Mouse (Mus musculus): ENCODE measurements around the gene Nlrp6.
"Not testable (repeated sequence)": the region's sequence is repeated elsewhere in the genome, so short reads cannot be mapped to it uniquely, and the experiment has no call there.

The Nlrp6 gene

DNA sequence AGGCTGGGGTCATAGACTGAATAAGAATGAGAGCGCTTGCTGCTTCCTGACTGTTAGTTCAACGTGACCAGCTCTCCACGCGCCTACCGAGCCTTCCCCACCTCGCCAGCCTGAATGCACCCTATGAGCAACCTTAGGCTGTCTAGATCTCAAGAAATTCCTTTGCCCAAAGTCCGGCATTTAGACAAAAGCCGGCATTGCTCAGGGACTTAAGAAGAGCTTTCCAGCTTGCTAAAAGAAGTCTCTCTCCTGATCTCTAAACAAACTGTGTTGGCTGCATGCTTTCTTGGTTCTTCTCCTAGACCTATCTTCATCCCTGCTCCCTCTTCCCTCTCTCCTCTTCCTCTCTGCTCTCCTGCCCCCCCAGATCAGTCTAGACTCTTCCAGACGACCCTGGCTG lies 54.2 kb downstream of the Nlrp6 start:
- DNase-seq (ENCODE audit: low spot score) = no peak

DNA sequence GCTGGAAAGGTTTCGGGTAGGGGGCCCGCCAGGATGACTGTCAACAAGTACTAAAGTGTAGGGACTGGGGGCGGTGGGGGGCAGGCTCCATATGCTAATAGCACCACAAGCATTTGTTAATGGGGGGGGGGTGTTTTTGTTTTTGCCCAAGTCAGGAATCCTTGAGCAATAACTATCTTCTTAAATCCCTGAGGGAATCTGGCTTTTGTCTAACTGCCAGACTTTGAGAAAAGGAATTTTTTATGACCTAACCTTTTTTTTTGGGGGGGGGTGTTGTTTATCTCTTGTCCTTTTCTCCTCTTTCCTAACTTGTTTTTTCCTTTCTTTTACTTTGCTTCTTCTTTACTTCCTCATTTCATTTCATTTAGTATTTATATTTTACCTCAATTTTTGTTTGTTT lies 54.8 kb downstream of the Nlrp6 start:
- DNase-seq (ENCODE audit: low spot score) = no peak

DNA sequence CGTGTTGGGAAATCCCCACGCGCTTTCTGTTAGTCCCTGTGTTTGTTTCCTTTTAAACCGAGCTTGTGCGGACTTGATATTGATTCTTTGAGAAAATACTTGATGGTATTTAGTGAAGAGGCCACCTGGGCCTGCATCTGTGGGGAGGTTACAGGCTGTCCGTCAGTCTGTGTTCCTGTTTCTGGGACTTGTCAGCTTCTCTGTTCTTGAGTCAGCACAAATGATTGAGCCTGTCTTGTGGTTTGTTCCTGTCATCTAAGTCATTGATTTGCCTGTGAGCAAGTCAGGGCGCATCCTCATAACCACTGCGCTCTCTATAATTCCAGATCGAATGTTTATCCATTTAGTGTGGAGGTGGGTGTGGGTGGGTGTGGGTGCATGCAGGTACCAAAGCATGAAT lies 56.0 kb downstream of the Nlrp6 start:
- not testable (repeated sequence) for DNase-seq (ENCODE audit: low spot score)

All from ovary, postnatal 10 days (tissue).